Mouse (Mus musculus) embryonic facial prominence, embryonic 15.5 days (tissue): ENCODE measurements around the gene Exoc6b. TPM values are rescaled to one million over a fixed set of nuclear protein-coding genes. Genes with fewer than 3 reads are reported as not detected.

Experiments used
- ATAC-seq: fragments of 200-750 bp; cut with Nextera tagmentation; 2 replicates; pipeline ENCODE4 v1.8.0; 2017; ENCODE audit warnings: low read depth, moderate TSS enrichment; ENCODE audit not compliant: insufficient number of reproducible peaks, low FRiP score, low TSS enrichment
- H3K27ac ChIP-seq: fragments of 300-500 bp; sonication (generic); replicated peaks from 2 replicates; pipeline ENCODE4 v1.5.1; 2015; ENCODE audit warnings: mild to moderate bottlenecking, inconsistent platforms
- H3K27me3 ChIP-seq: fragments of 300-500 bp; sonication (generic); 2 replicates; pipeline ENCODE4 v1.6.1; 2015; ENCODE audit warnings: inconsistent platforms
- H3K36me3 ChIP-seq: fragments of 300-500 bp; sonication (generic); 2 replicates; pipeline ENCODE4 v1.6.1; 2015; ENCODE audit warnings: mild to moderate bottlenecking, inconsistent platforms
- H3K4me1 ChIP-seq: fragments of 300-500 bp; sonication (generic); 2 replicates; pipeline ENCODE4 v1.6.1; 2015; ENCODE audit warnings: inconsistent platforms
- H3K4me2 ChIP-seq: fragments of 300-500 bp; sonication (generic); replicated peaks from 2 replicates; pipeline ENCODE4 v1.6.1; 2015; ENCODE audit warnings: mild to moderate bottlenecking, inconsistent platforms
- H3K4me3 ChIP-seq: fragments of 300-500 bp; sonication (generic); replicated peaks from 2 replicates; pipeline ENCODE4 v1.5.1; 2015; ENCODE audit warnings: mild to moderate bottlenecking, inconsistent platforms
- H3K9ac ChIP-seq: fragments of 300-500 bp; sonication (generic); 2 replicates; pipeline ENCODE4 v1.6.1; 2015; ENCODE audit warnings: inconsistent platforms
- H3K9me3 ChIP-seq: fragments of 300-500 bp; sonication (generic); replicated peaks from 2 replicates; pipeline ENCODE4 v1.6.1; 2016; ENCODE audit warnings: inconsistent platforms
- WGBS: fragments of 180-500 bp; shearing (Covaris S2); methylation state at CpG from one replicate; pipeline ENCODE4 v1.1.7; 2015; 5-methylcytosine and 5-hydroxymethylcytosine counted together
- polyA plus RNA-seq: library from polyadenylated mRNA; unstranded; fragments of >200 nt; fragmentation: Nextera tagmentation; extraction: Ambion mirVana; gene quantifications from 2 replicates; pipeline ENCODE4 v1.2.1, GENCODE M21; 2015

Exoc6b gene
- polyA plus RNA-seq, 1 experiment from 2014 or later, result 36.5 TPM

DNA sequence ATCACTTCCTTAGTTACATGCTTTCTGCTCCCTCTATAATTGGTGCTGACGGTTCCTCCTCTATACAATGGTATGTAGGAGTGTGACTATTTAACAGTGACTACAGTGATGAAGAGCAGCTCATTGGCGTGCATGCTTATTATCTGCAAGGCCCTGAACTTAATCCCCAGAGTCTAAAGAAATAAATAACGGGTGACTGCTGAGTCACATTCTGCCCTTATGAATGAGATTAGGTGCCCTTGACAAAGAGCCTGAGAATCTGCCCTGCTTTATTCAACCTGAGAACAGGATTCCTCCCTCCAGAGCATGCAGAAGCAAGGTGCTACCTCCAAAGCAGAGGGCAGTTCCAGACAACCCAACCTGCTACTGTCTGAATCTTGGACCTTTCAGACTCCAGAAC lies 314.0 kb downstream of the Exoc6b start:
- Histone ChIP-seq H3K27ac (no peak overlapping the region), H3K9ac (no peak overlapping the region), H3K4me1 (no peaks in the 10 kb centered on the region), H3K27me3 (no peaks in the 10 kb centered on the region), H3K36me3 (0 out of 2 replicates have a peak, but pooled peaks cover 4% of the 10 kb centered on the region), H3K9me3 (no peaks in the 10 kb centered on the region), H3K4me3 (no peak overlapping the region), H3K4me2 (no peak overlapping the region)
- WGBS, result 70% methylated on average over 3 of the region's 3 CpGs
- no peak for ATAC-seq

DNA sequence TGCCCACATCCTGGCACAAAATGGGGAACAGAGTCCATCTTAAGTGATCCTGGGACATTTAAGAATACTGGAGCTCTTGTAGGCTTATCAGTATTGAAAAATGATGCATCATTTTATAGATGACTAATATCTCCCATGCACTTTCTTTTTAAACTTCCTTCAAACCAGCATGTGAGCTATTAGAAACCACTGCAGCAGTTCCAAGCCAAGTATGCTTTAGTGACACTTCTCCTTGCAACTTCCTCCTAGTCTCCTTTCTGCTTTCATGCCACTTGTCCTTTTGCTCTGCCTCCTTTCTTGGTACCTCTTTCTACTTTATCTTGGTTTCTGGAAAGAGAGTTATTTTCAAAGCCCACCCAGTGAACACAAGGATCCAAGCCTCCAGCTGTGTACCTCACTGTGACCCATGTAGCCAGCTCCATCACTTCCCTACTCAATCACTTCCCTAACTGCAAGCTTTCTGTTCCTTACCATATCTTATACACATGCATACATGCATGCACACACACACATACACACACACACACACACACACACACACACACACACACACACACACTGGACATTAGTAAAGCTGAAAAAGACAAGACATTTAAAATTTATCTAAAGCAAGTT lies 316.4 kb downstream of the Exoc6b start:
- H3K4me3 ChIP-seq, result no peak overlapping the region
- H3K27me3 ChIP-seq, result no peaks in the 10 kb centered on the region
- no peak for ATAC-seq
- H3K27ac ChIP-seq, result no peak overlapping the region
- H3K9me3 ChIP-seq, result no peaks in the 10 kb centered on the region
- H3K9ac ChIP-seq, result no peak overlapping the region
- no peaks in the 10 kb centered on the region for H3K36me3 ChIP-seq
- no peaks in the 10 kb centered on the region for H3K4me1 ChIP-seq
- H3K4me2 ChIP-seq, result no peak overlapping the region

DNA sequence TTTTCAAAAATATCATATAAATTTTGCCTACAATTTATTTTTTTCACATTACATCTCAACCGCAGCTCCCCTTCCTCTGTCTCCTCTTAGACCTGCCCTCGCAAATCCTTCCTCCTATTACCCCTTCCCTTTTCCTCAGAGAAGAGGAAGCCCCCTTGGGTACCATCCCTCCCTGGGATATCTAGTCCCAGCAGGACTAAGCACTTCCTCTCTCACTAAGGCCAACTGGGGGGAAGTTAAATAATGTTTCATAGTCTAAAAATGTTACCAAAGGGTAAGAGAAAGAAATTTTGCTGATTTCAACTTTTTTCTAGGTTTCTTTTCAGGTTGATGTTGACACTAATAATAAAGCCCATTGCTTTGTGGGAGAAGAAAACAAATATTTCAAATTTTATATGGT lies 317.9 kb downstream of the Exoc6b start:
- no peak overlapping the region for H3K4me3 ChIP-seq
- H3K9me3 ChIP-seq, result no peaks in the 10 kb centered on the region
- WGBS, result 78% methylated on average over 2 of the region's 2 CpGs
- H3K4me1 ChIP-seq, result no peaks in the 10 kb centered on the region
- H3K36me3 ChIP-seq, result no peaks in the 10 kb centered on the region
- H3K9ac ChIP-seq, result no peak overlapping the region
- no peak overlapping the region for H3K4me2 ChIP-seq
- H3K27ac ChIP-seq, result no peak overlapping the region
- no peaks in the 10 kb centered on the region for H3K27me3 ChIP-seq
- no peak for ATAC-seq

DNA sequence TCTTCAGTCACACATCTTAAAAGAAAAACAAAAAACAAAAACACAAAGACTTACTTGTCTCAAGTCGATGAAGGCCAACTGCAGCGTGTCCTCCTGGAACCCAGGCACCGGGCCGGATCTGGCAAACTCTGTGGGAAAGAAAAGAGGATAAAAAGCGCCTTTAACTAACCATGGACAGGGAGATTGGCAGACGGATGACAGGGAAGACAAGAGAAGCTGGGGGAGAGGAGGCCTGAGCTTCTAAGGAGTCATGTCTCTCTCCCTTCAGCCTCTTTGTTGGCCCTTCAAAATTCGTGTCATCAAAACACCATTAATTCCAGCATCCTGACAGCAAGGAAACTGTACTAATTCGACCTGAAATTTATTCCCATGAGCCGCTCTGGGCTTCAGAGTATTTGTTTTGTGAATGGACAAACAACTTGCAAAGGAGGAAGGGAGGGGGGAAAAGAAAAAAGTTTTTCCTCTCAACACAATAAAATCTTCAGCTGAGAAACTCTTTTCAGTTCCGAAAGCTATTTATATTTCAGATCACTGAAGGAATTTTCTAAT lies 322.4 kb downstream of the Exoc6b start:
- WGBS, result 40% methylated on average over 10 of the region's 10 CpGs
- Histone ChIP-seq H3K27ac (no peak overlapping the region), H3K4me3 (no peak overlapping the region), H3K27me3 (no peaks in the 10 kb centered on the region), H3K9me3 (no peaks in the 10 kb centered on the region), H3K4me1 (no peaks in the 10 kb centered on the region), H3K9ac (no peak overlapping the region), H3K36me3 (no peaks in the 10 kb centered on the region), H3K4me2 (no peak overlapping the region)
- ATAC-seq, result no peak

DNA sequence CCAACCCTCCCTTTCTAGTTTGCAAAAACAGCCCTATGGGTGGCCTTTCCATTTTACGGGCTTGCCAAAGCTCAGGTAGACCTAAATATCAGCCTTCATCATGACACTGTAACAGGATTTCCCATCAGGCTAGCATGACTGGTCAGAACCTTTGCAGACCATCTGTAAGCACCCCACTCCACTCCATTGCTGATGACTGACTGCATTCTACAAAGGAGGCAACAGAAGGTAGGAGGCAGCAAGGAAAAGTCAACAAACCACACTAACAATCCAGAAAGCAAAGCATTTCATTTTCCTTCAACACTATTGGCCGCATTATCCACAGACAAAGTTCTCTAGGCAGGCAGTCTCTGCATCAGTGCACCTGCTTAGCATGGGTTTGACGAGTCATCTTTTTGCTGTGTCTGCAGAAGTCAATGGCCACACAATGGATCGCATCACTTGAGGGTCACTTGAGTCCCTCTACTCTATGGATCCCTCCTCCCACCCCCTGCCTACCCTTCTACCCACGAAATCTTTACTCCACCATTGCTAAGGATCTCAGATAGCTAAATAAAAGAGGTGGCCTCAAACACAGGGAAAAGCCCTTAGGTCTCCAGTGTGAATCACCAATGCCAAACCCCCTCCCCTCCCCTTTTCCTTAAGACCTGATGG lies 323.0 kb downstream of the Exoc6b start:
- no peaks in the 10 kb centered on the region for H3K36me3 ChIP-seq
- H3K27me3 ChIP-seq, result no peaks in the 10 kb centered on the region
- H3K4me3 ChIP-seq, result no peak overlapping the region
- no peak overlapping the region for H3K9ac ChIP-seq
- no peak overlapping the region for H3K27ac ChIP-seq
- ATAC-seq, result no peak
- H3K4me1 ChIP-seq, result no peaks in the 10 kb centered on the region
- H3K4me2 ChIP-seq, result no peak overlapping the region
- no peaks in the 10 kb centered on the region for H3K9me3 ChIP-seq
- 78% methylated on average over 5 of the region's 5 CpGs for WGBS

DNA sequence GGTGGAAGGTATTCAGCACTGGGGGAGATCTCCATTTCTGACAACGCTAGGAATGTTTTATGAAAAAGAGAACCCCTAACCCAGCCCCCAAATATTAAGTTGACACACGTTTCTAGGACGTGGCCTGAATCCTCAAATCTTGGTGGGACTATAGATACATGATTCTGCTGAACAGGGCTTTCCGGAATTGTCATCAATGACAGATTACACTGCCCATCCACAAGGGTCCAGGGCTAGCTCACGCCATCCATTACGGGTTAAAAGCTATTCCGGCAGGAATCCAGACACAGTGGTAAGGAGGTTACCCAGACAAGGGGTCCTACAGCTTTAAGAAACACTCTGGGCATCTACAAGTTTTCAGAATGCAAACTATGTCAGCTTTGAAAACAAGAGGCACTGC lies 323.7 kb downstream of the Exoc6b start:
- H3K4me1 ChIP-seq, result no peaks in the 10 kb centered on the region
- no peak overlapping the region for H3K4me3 ChIP-seq
- ATAC-seq, result no peak
- no peaks in the 10 kb centered on the region for H3K9me3 ChIP-seq
- H3K36me3 ChIP-seq, result no peaks in the 10 kb centered on the region
- H3K9ac ChIP-seq, result no peak overlapping the region
- no peaks in the 10 kb centered on the region for H3K27me3 ChIP-seq
- WGBS, result 94% methylated on average over 7 of the region's 7 CpGs
- no peak overlapping the region for H3K4me2 ChIP-seq
- H3K27ac ChIP-seq, result no peak overlapping the region

DNA sequence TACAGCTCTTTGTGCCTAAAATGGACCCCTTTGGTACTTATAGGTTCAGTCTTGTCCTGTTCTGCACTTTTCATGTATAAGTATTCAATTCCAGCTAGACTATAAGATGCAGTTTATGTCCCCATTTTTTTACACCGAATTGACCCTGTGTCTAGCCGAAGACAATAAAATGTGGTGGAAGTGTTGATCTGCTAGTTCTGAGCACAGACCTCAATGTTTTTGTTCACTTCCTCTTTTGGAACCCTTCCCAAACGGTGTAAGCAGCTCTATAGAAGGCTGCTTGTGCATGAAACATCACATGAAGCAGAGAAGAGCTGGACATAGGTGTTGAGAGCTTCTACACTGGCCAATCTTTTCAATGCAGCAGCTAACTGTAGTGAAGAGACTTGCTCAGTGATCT lies 327.1 kb downstream of the Exoc6b start:
- Histone ChIP-seq H3K27me3 (no peaks in the 10 kb centered on the region), H3K27ac (no peak overlapping the region), H3K4me1 (no peaks in the 10 kb centered on the region), H3K36me3 (no peaks in the 10 kb centered on the region), H3K4me3 (no peak overlapping the region), H3K9ac (no peak overlapping the region), H3K4me2 (no peak overlapping the region), H3K9me3 (no peaks in the 10 kb centered on the region)
- 80% methylated on average over 3 of the region's 3 CpGs for WGBS
- ATAC-seq, result no peak

DNA sequence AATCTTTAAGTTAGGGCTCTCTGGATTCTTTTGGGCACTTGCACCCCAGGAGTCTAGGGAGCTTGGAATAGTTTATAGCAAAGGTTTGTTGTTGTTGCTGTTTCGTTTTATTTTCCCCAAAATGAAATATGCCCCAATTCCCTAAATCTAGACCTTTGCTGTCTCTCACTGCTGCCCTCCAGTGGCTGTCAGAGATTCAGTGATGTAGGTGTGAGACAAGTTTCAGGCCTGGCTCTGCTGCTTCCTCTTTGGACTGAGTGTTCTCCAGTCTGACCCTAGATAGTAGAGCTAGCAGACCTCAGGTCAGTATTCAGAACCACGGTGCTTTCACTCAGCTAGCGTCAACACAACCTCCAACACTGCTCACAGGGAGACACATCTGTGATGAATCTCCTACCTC lies 332.4 kb downstream of the Exoc6b start:
- Histone ChIP-seq H3K9ac (no peak overlapping the region), H3K9me3 (no peaks in the 10 kb centered on the region), H3K27me3 (no peaks in the 10 kb centered on the region), H3K4me3 (no peak overlapping the region), H3K27ac (no peak overlapping the region), H3K4me1 (no peaks in the 10 kb centered on the region), H3K4me2 (no peak overlapping the region), H3K36me3 (no peaks in the 10 kb centered on the region)
- 54% methylated on average over 3 of the region's 3 CpGs for WGBS
- ATAC-seq, result no peak

DNA sequence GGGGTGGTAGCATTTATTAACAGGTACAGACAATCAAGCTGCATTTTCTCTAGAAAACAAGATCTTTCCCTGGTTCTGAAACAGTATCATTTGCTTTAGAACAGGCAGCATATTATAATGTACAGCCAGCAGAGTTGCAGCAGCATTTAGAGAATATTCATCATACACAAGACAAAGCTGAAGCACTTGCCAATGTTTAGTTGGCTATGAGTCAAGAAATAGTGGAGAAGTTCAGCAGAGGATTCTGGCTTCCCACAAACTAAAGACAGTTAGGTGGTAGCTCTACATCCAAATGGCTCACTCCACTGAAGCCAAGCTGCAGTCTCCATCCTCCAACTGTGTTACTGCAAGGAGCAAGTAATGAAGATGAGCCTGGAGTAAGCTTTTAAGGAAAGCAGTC lies 342.4 kb downstream of the Exoc6b start:
- H3K4me3 ChIP-seq, result no peak overlapping the region

DNA sequence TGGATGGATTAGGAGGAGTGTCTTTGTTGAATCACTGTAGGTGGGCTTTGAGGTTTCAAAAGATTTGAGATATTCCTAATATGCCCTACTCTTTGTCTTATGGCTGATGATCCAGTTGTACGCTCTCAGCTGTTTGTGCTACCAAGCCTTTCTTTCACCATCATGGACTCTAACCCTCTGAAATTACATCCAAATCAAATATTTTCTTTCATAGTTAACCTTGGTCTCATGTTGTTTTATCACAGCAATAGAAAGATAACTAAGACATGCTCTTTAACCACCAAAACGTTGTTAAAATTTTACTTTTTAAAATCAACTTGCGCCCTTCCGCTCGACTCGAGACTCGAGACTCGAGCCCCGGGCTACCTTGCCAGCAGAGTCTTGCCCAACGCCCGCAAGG lies 356.1 kb downstream of the Exoc6b start:
- Histone ChIP-seq H3K27ac (no peak overlapping the region), H3K4me3 (no peak overlapping the region), H3K27me3 (no peaks in the 10 kb centered on the region), H3K36me3 (no peaks in the 10 kb centered on the region), H3K4me1 (0 out of 2 replicates have a peak, but pooled peaks cover 3% of the 10 kb centered on the region), H3K4me2 (no peak overlapping the region), H3K9me3 (no peaks in the 10 kb centered on the region), H3K9ac (no peak overlapping the region)
- ATAC-seq, result no peak
- WGBS, result 90% methylated on average over 11 of the region's 11 CpGs

More for the DNA sequence above, 342.4 kb downstream of the Exoc6b start:
- Histone ChIP-seq H3K4me2 (no peak overlapping the region), H3K9ac (no peak overlapping the region), H3K27ac (no peak overlapping the region), H3K4me1 (no peaks in the 10 kb centered on the region), H3K36me3 (no peaks in the 10 kb centered on the region), H3K9me3 (peaks cover 5% of the 10 kb centered on the region; the same call in 1 of the 2 replicates), H3K27me3 (no peaks in the 10 kb centered on the region)
- no peak for ATAC-seq

DNA sequence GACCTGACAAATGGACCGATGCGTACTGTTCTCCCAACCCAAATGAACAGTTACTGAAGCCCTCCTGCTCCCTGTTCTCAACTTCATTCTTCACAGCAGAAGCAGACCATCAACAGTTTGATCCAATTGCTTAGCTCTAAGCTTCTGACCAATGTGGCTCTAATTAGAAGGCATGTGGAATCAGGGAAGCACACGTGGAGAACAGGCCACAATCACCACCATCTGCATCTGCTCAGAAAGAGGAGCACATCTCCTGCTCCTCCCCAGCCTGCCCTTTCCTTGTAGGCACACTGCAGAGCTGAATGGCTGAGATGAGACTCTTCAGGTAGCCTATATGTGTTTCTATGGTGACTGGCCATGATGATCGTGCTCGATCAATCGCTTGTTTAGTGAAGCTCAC lies 358.5 kb downstream of the Exoc6b start:
- Histone ChIP-seq H3K27ac (no peak overlapping the region), H3K9me3 (no peaks in the 10 kb centered on the region), H3K27me3 (no peaks in the 10 kb centered on the region), H3K4me1 (0 out of 2 replicates have a peak, but pooled peaks cover 3% of the 10 kb centered on the region), H3K4me2 (no peak overlapping the region), H3K4me3 (no peak overlapping the region), H3K36me3 (no peaks in the 10 kb centered on the region), H3K9ac (no peak overlapping the region)
- 55% methylated on average over 6 of the region's 6 CpGs for WGBS
- ATAC-seq, result no peak

DNA sequence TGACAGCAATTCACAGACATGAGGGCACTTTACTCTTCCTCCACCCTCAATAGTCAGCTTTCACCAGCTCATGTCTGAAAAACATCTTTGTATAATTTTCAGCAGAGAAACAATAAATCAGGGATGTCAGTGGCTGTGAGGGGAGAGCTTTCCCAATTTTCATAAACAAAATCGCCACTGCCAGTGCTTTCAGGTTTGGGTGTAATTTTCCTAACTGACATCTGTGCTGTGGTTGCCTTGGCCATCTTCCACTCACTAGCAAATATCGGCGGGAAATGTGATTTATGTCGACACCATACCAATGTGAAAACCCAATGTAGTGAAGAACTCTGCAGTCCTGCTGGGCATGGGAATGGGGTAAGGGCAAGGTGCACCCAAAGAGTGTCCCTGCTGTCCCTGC lies 360.7 kb downstream of the Exoc6b start:
- ATAC-seq, result no peak
- Histone ChIP-seq H3K9ac (no peak overlapping the region), H3K9me3 (no peaks in the 10 kb centered on the region), H3K27me3 (no peaks in the 10 kb centered on the region), H3K27ac (no peak overlapping the region), H3K4me1 (0 out of 2 replicates have a peak, but pooled peaks cover 3% of the 10 kb centered on the region), H3K36me3 (no peaks in the 10 kb centered on the region), H3K4me3 (no peak overlapping the region), H3K4me2 (no peak overlapping the region)
- WGBS, result 42% methylated on average over 4 of the region's 4 CpGs
